Mouse (Mus musculus): ENCODE results near the gene Sfi1.
"Not testable (repeated sequence)": the region's sequence is repeated elsewhere in the genome, so short reads cannot be mapped to it uniquely, and the experiment has no call there.

- not testable (repeated sequence) for TF ChIP-seq CTCF (IDR thresholded peaks at IDR 0.05); EP300 (IDR thresholded peaks at IDR 0.05; ENCODE audit: insufficient read depth, low read depth, low read length); POLR2A (IDR thresholded peaks at IDR 0.05; ENCODE audit: insufficient read depth, low read depth, low read length)
These were observed 67.3 kb downstream of the Sfi1 start for GRCm38 (mm10) chr11:3125922-3126321.

Data from heart, adult 2 months (tissue).